Mouse (Mus musculus) frontal cortex, postnatal 10 days (tissue): ENCODE results near the gene Cnksr1.
"Not testable (repeated sequence)": the region's sequence is repeated elsewhere in the genome, so short reads cannot be mapped to it uniquely, and the experiment has no call there.

Experiments used
- DNase-seq, 2 experiments: peaks; one replicate each; pipeline ENCODE4 v3.0.0; 2022; ENCODE audit warnings: low spot score in 2 of 2, mixed read lengths in 1 of 2

The Cnksr1 gene

GRCm38 (mm10) chr4:134238279-134238651 lies at the start of gene Cnksr1:
Cnksr1 (minus strand) TSS chr4:134238399.
- DNase-seq, result no peak

- DNase-seq, result peak; percentile 59 to 62
Measured at GRCm38 (mm10) chr4:134287575-134288025, 49.4 kb upstream of the Cnksr1 start, which contains the start of gene Pdik1l. Pdik1l (minus strand) TSS chr4:134287895.

- DNase-seq, result peak; percentile 89 to 96
Measured at GRCm38 (mm10) chr4:134287168-134287564, 49.0 kb upstream of the Cnksr1 start.

- no peak for DNase-seq
Measured at GRCm38 (mm10) chr4:134286226-134287167, 48.3 kb upstream of the Cnksr1 start.

GRCm38 (mm10) chr4:134284942-134285341 lies 46.7 kb upstream of the Cnksr1 start:
- DNase-seq, result no peak

- DNase-seq, result no peak
Measured at GRCm38 (mm10) chr4:134273417-134274345, 35.5 kb upstream of the Cnksr1 start.

GRCm38 (mm10) chr4:134272731-134273416 lies 34.7 kb upstream of the Cnksr1 start:
- DNase-seq, result no peak

GRCm38 (mm10) chr4:134271979-134272378 lies 33.8 kb upstream of the Cnksr1 start:
- no peak for DNase-seq

- DNase-seq, result not testable (repeated sequence)
Measured at GRCm38 (mm10) chr4:134269622-134270021, 31.4 kb upstream of the Cnksr1 start.

GRCm38 (mm10) chr4:134268102-134268655 lies 30.0 kb upstream of the Cnksr1 start:
- no peak for DNase-seq

- DNase-seq, result no peak
Measured at GRCm38 (mm10) chr4:134265860-134266585, 27.8 kb upstream of the Cnksr1 start.

GRCm38 (mm10) chr4:134263191-134263590 lies 25.0 kb upstream of the Cnksr1 start:
- no peak for DNase-seq

- DNase-seq, result no peak
Measured at GRCm38 (mm10) chr4:134258354-134258753, 20.2 kb upstream of the Cnksr1 start.

- DNase-seq, result no peak
Measured at GRCm38 (mm10) chr4:134257198-134258009, 19.2 kb upstream of the Cnksr1 start.

- no peak for DNase-seq
Measured at GRCm38 (mm10) chr4:134256407-134257197, 18.4 kb upstream of the Cnksr1 start.

- no peak for DNase-seq
Measured at GRCm38 (mm10) chr4:134255854-134256253, 17.7 kb upstream of the Cnksr1 start.

GRCm38 (mm10) chr4:134254835-134255234 lies 16.6 kb upstream of the Cnksr1 start:
- no peak for DNase-seq

GRCm38 (mm10) chr4:134253722-134254324 lies 15.6 kb upstream of the Cnksr1 start, which contains the start of gene Grrp1:
Grrp1 (minus strand) TSS chr4:134254106.
- no peak for DNase-seq
